Mouse (Mus musculus) CD4-positive, CD25-positive, alpha-beta regulatory T cell (primary cell): ENCODE results near the gene Marcks. TPM values are rescaled to one million over a fixed set of nuclear protein-coding genes. Genes with fewer than 3 reads are reported as not detected.

ENCODE experiments used
- polyA plus RNA-seq: library from polyadenylated mRNA; unstranded; fragments of 100-300 nt; shearing (Covaris generic); gene quantifications from one replicate; pipeline ENCODE4 v1.2.1, GENCODE M21; 2017

The Marcks gene
- polyA plus RNA-seq: 3.5 TPM

GRCm38 (mm10) chr10:37138778-37139442 lies at the start of gene Marcks:
Gene Marcks, minus strand, starts transcription at chr10:37138920.

Other genes with a start within 250 kb of the Marcks start
- gene Hdac2, start 164.4 kb downstream of the Marcks start, polyA plus RNA-seq: 139 TPM